Mouse (Mus musculus): ENCODE data around the gene Tma7.

DNA sequence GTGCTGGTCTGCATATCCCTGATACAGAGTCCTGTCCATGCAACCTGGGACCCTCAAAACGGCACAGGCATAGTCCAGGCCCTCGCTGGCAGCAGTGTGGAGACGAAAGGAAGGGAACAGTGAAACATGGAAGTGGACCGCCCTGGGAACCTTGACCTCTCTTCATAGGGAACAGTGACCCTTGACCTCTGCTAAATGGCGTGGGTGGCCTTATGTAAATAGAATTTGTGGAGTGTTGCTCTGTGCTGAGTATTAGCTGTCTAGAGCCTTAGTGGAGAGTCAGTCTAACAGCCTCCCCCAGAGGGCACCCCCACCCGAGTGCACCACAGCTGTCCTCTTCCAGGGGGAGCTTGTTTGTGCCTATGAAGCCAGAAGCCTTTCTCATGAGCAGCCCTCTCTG is 10.4 kb upstream of the Tma7 start:
- TF ChIP-seq GATA1 (IDR thresholded peaks at IDR 0.05; ENCODE audit: borderline replicate concordance, low read length) = no peak
- no peak for TF ChIP-seq FLI1 (IDR thresholded peaks at IDR 0.05; ENCODE audit: low read length)
